Mouse (Mus musculus) myocyte (in vitro differentiated cells): ENCODE measurements around the gene Exosc5.

Experiments
- CEBPB ChIP-seq: IDR thresholded peaks from 2 replicates; pipeline ENCODE4 v1.6.1; 2011; ENCODE audit warnings: mild to moderate bottlenecking, moderate library complexity; ENCODE audit not compliant: poor library complexity, insufficient read depth, severe bottlenecking
- E2F4 ChIP-seq: IDR thresholded peaks from one replicate; pipeline ENCODE4 v1.6.1; 2011; ENCODE audit warnings: mild to moderate bottlenecking, control low read depth, moderate library complexity; ENCODE audit not compliant: insufficient read depth
- MYOD1 ChIP-seq, 3 experiments: IDR thresholded peaks; one replicate each; pipeline ENCODE4 v1.6.1; 2011; ENCODE audit warnings: control low read depth in 2 of 3, low read depth in 2 of 3, mild to moderate bottlenecking in 2 of 3, moderate library complexity in 1 of 3; ENCODE audit not compliant: insufficient read length in 2 of 3, control insufficient read depth in 1 of 3
- POLR2A ChIP-seq: IDR thresholded peaks from one replicate; pipeline ENCODE4 v1.6.1; 2011; ENCODE audit warnings: low read depth, mild to moderate bottlenecking, control low read depth, moderate library complexity; ENCODE audit not compliant: insufficient read length
- POLR2AphosphoS2 ChIP-seq: IDR thresholded peaks from one replicate; pipeline ENCODE4 v1.6.1; 2011; ENCODE audit warnings: low read depth, control low read depth; ENCODE audit not compliant: insufficient read length
- TCF12 ChIP-seq: IDR thresholded peaks from one replicate; pipeline ENCODE4 v1.6.1; 2011; ENCODE audit warnings: mild to moderate bottlenecking, control low read depth; ENCODE audit not compliant: poor library complexity, insufficient read depth, severe bottlenecking
- USF1 ChIP-seq: IDR thresholded peaks from one replicate; pipeline ENCODE4 v1.6.1; 2011; ENCODE audit warnings: low read depth, mild to moderate bottlenecking, control low read depth, moderate library complexity

DNA sequence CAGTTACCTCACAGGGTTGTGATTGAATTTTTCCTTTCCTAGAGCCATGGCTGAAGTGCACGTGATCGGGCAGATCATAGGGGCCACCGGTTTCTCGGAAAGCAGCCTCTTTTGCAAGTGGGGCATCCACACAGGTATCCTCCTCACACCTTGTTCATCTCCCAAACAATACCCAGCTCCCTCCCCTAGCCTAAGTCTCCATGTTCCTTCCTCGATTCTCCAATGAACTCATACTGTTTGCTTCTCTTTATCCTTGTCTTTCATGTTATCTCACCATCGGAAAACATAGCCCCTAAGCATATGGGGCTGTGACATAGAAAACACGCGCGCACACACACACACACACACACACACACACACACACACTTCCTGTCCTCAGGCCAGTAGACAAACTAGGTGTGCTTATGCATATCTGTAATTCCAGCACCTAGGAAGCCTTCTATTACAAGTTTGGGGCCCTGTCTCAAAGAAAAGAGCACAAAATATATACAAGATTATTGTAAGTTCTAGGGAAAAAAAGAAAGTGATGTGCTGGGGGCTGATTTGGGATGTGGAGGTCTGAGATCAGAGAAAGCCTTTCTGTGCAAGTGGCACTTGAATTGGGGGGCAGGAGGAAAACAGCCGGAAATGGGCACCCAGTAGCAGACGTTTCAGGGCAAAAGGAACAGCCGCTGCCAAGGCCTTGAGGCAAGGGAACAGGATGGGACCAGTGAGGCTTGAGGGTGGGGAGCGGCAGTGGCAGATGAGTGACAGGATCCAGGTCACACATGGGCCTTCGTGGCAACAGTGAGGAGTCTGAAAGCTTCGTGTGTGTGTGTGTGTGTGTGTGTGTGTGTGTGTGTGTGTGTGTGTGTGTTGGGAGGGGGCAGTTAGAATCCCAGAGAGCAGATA lies 22.6 kb downstream of the Exosc5 start:
- TF ChIP-seq POLR2A (no peak), CEBPB (no peak), POLR2AphosphoS2 (no peak), USF1 (no peak), MYOD1 (IDR thresholded peaks at IDR 0.05; ENCODE audit: control insufficient read depth in 1 of 3, insufficient read length in 2 of 3, low read depth in 2 of 3) (no peak), TCF12 (no peak), E2F4 (no peak)
